Mouse (Mus musculus) heart, embryonic 14.5 days (tissue): Measurements from ENCODE around the gene Fndc11. TPM values are rescaled to one million over a fixed set of nuclear protein-coding genes. Genes with fewer than 3 reads are reported as not detected.

Experiments used
- ATAC-seq: fragments of 200-750 bp; cut with Nextera tagmentation; 2 replicates; pipeline ENCODE4 v1.8.0; 2017; ENCODE audit warnings: low read depth, moderate TSS enrichment; ENCODE audit not compliant: insufficient number of reproducible peaks, insufficient read depth, low FRiP score
- H3K27ac ChIP-seq, 2 experiments: fragments of 200-500 bp in 1 of 2; fragments of 300-500 bp in 1 of 2; sonication (generic) in 1 of 2; replicated peaks in 1 of 2; 2 replicates each; pipeline ENCODE4 v1.5.1; 2012 to 2014; ENCODE audit warnings: low read depth in 2 of 2, low read length in 2 of 2, control low read depth in 1 of 2, mild to moderate bottlenecking in 1 of 2, mixed read lengths in 1 of 2; ENCODE audit not compliant: control insufficient read depth in 1 of 2, insufficient read depth in 1 of 2
- H3K27me3 ChIP-seq: fragments of 300-500 bp; sonication (generic); 2 replicates; pipeline ENCODE4 v1.6.1; 2014; ENCODE audit warnings: mild to moderate bottlenecking, low read length, control low read depth; ENCODE audit not compliant: control insufficient read depth, insufficient read depth
- H3K36me3 ChIP-seq: fragments of 300-500 bp; sonication (generic); 2 replicates; pipeline ENCODE4 v1.6.1; 2014; ENCODE audit warnings: mild to moderate bottlenecking, control low read depth, low read length, mixed read lengths; ENCODE audit not compliant: control insufficient read depth, insufficient read depth
- H3K4me1 ChIP-seq, 2 experiments: fragments of 200-500 bp in 1 of 2; fragments of 300-500 bp in 1 of 2; sonication (generic) in 1 of 2; 2 replicates each; pipeline ENCODE4 v1.6.1; 2012 to 2014; ENCODE audit warnings: low read length in 2 of 2, control low read depth in 1 of 2, mixed read lengths in 1 of 2; ENCODE audit not compliant: control insufficient read depth in 2 of 2, insufficient read depth in 2 of 2
- H3K4me2 ChIP-seq: fragments of 300-500 bp; sonication (generic); 2 replicates; pipeline ENCODE4 v1.6.1; 2014; ENCODE audit warnings: mild to moderate bottlenecking, low read length
- H3K4me3 ChIP-seq, 2 experiments: fragments of 200-500 bp in 1 of 2; fragments of 300-500 bp in 1 of 2; sonication (generic) in 1 of 2; 2 replicates each; pipeline ENCODE4 v1.5.1; 2012 to 2014; ENCODE audit warnings: low read length in 2 of 2, mild to moderate bottlenecking in 2 of 2, control low read depth in 1 of 2, low read depth in 1 of 2, moderate library complexity in 1 of 2; ENCODE audit not compliant: control insufficient read depth in 1 of 2, insufficient read depth in 1 of 2
- H3K9ac ChIP-seq: fragments of 300-500 bp; sonication (generic); 2 replicates; pipeline ENCODE4 v1.6.1; 2014; ENCODE audit warnings: mild to moderate bottlenecking, low read length
- H3K9me3 ChIP-seq: fragments of 300-500 bp; sonication (generic); 2 replicates; pipeline ENCODE4 v1.6.1; 2016; ENCODE audit warnings: low read length, control low read depth; ENCODE audit not compliant: control insufficient read depth
- whole genome bisulfite sequencing: fragments of 180-500 bp; shearing (Covaris S2); extraction: QIAGEN DNeasy Blood & Tissue Kit; methylation state at CpG from one replicate; pipeline ENCODE4 v1.1.7; 2014; 5-methylcytosine and 5-hydroxymethylcytosine counted together
- polyA plus RNA-seq: library from polyadenylated mRNA; unstranded; fragments of >200 nt; fragmentation: Nextera tagmentation; extraction: Ambion mirVana; gene quantifications from 2 replicates; pipeline ENCODE4 v1.2.1, GENCODE M21; 2014

Fndc11 gene
- polyA plus RNA-seq, 1 experiment from 2014 or later: not detected

DNA sequence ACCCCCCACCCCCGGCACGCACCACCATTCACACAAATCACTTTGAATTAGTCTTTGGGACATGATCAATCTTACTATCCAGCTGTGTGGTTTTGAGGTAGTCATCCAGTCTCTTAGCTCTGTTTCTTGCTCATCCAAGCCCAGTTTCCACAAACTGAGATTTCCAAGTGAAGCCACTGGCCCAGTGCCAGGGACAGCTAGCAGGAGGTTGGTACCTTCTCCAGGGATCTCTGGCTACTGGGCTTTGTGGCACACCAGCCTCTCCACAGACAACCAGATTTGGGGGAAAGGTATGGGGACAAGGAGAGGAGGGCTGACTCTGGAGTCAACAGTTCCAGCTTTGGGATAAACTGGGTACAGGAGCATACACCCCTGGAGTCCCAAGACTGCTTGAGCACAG lies 548 bp downstream of the Fndc11 start:
- peak overlapping the region in 1 of 2 experiments; percentile 35; a peak in 2 of 4 replicates for H3K4me3 ChIP-seq
- WGBS: 64% methylated on average over 2 of the region's 2 CpGs

DNA sequence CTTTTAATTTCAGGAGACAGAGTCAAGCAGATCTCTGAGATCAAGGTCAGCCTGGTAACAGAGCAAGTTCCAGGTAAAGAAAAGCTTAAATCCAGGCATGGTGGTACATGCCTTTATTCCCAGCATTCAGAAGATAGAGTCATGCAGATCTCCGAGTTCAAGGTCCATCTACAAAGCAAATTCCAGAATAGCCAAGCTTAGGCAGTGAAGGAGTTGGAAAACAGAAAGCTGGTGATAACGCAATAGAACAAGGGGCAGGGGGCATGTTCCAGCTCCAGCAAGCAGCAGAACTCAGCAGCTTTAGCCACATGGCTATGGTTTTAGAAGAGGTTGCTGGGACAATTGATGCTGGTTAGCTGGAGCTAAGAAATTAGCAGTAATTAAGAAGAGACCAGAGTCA lies 5.2 kb downstream of the Fndc11 start:
- Histone ChIP-seq H3K36me3 (no peaks in the 10 kb centered on the region), H3K27ac (no peak overlapping the region), H3K27me3 (no peaks in the 10 kb centered on the region), H3K9ac (no peak overlapping the region), H3K4me3 (no peak overlapping the region), H3K4me1 (peaks cover 4 to 5% of the 10 kb centered on the region in 2 experiments; a peak in 2 of 4 replicates), H3K9me3 (no peaks in the 10 kb centered on the region), H3K4me2 (no peak overlapping the region)
- no peak for ATAC-seq
- WGBS: 72% methylated on average over 2 of the region's 2 CpGs

More for the DNA sequence above, 548 bp downstream of the Fndc11 start:
- 0 out of 2 replicates have a peak overlapping the region, but pooled peaks have one; percentile 28 for H3K9ac ChIP-seq
- no peak for ATAC-seq
- no peaks in the 10 kb centered on the region for H3K36me3 ChIP-seq
- H3K27ac ChIP-seq: 0 out of 4 replicates have a peak overlapping the region, but pooled peaks of 1 of the 2 experiments have one; percentile 1
- H3K27me3 ChIP-seq: peaks cover 4% of the 10 kb centered on the region; the same call in 1 of the 2 replicates
- peak overlapping the region; percentile 70 for H3K4me2 ChIP-seq
- H3K4me1 ChIP-seq: peaks cover 8 to 11% of the 10 kb centered on the region in 2 experiments; a peak in 3 of 4 replicates
- no peaks in the 10 kb centered on the region for H3K9me3 ChIP-seq

DNA sequence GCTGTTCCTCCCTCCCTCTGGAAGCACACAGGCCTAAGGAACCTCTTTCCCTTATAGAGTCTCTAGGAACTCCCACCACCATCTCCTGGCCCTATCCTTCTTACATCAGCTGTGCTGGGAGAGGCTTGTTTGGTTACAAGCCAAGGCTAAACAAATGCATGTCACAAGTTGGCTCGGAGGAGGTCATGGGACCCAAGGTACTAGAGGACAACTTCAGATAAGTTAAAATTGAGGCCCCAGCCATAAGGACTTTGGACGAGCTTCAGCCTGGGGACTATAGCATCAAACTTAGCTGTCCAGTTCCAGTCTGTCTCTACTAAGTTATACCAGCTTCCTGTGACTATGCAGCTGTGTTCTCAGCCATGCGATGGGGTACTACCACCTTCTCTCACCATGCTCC lies 7.3 kb downstream of the Fndc11 start:
- H3K27ac ChIP-seq: no peak overlapping the region
- ATAC-seq: no peak

DNA sequence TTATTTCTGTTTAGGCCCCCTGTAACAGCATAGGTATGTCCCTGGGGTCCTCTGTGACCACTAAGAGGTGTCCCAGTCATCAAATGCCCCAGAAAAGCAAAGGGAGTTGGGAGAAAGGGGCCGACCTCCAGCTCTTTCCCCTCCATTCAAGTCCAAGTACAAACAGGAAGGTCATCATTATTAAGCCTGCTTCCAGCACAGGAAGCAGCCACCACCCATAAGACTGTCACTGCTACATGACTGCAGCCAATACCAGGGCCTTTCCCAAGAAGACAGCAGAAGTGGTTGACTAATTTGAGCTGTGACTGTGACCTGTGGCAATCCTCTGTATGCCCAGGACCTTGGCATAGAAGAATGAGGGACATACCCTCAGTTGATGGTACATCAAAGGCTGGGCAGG lies 8.5 kb downstream of the Fndc11 start:
- Histone ChIP-seq H3K27me3 (no peaks in the 10 kb centered on the region), H3K9me3 (no peaks in the 10 kb centered on the region), H3K4me3 (no peak overlapping the region), H3K4me1 (no peaks in the 10 kb centered on the region), H3K27ac (no peak overlapping the region), H3K9ac (no peak overlapping the region), H3K36me3 (peaks cover 6% of the 10 kb centered on the region; the same call in 1 of the 2 replicates), H3K4me2 (no peak overlapping the region)
- no peak for ATAC-seq
- WGBS: 61% methylated on average over 1 of the region's 1 CpGs

More for the DNA sequence above, 7.3 kb downstream of the Fndc11 start:
- no peak overlapping the region for H3K4me2 ChIP-seq
- H3K36me3 ChIP-seq: no peaks in the 10 kb centered on the region
- H3K9ac ChIP-seq: no peak overlapping the region
- 74% methylated on average over 3 of the region's 3 CpGs for WGBS
- no peaks in the 10 kb centered on the region for H3K4me1 ChIP-seq
- no peaks in the 10 kb centered on the region for H3K27me3 ChIP-seq
- no peaks in the 10 kb centered on the region for H3K9me3 ChIP-seq
- no peak overlapping the region for H3K4me3 ChIP-seq

DNA sequence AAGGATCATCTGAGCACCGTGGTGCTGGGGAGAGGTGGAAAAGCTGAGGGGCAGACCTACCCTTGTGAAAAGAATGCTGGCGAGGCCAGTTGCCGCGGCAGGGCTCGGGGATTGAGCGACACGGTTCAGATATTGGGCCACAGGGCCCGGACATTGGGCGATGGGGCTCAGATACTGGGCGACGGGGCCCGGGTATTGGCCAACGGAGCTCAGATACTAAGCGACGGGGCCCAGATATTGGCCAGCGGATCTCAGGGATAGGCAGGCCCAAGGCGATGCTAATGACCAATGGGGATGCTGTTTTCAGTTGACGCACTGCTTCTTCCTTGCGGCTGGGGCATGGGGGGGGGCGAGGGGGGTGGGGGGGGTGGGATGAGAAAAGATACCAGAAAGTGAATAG lies 11.4 kb downstream of the Fndc11 start:
- no peak overlapping the region for H3K4me3 ChIP-seq
- 73% methylated on average over 20 of the region's 20 CpGs for WGBS
- peaks cover 14% of the 10 kb centered on the region; the same call in 1 of the 2 replicates for H3K36me3 ChIP-seq
- ATAC-seq: no peak
- no peaks in the 10 kb centered on the region for H3K9me3 ChIP-seq
- no peak overlapping the region for H3K27ac ChIP-seq
- no peaks in the 10 kb centered on the region for H3K4me1 ChIP-seq
- H3K27me3 ChIP-seq: no peaks in the 10 kb centered on the region
- H3K9ac ChIP-seq: no peak overlapping the region
- no peak overlapping the region for H3K4me2 ChIP-seq

DNA sequence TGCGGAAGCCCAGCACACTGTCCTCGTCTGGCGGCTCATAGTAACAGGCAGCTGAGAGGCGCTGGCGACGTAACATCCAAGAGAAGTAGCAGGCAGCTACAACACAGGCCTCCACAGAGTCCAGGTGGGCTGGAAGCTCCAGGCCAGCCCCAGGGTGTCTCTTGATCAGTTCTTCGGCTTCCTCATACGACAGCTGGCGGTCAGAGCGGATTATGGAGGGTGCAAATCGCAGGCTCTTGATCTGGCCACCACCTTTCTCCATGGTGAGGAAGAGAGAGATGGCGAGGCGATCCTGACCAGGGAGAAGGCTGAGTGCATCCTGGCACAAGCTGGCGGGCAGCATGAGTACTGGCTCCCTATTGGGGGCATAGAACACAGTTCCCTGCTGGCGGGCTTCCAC lies 13.6 kb downstream of the Fndc11 start:
- H3K4me3 ChIP-seq: no peak overlapping the region
- no peak overlapping the region for H3K27ac ChIP-seq
- H3K4me2 ChIP-seq: no peak overlapping the region
- H3K4me1 ChIP-seq: no peaks in the 10 kb centered on the region
- WGBS: 87% methylated on average over 15 of the region's 15 CpGs
- no peaks in the 10 kb centered on the region for H3K9me3 ChIP-seq
- H3K27me3 ChIP-seq: no peaks in the 10 kb centered on the region
- H3K9ac ChIP-seq: no peak overlapping the region
- no peak for ATAC-seq
- H3K36me3 ChIP-seq: peaks cover 23% of the 10 kb centered on the region; the same call in 1 of the 2 replicates

DNA sequence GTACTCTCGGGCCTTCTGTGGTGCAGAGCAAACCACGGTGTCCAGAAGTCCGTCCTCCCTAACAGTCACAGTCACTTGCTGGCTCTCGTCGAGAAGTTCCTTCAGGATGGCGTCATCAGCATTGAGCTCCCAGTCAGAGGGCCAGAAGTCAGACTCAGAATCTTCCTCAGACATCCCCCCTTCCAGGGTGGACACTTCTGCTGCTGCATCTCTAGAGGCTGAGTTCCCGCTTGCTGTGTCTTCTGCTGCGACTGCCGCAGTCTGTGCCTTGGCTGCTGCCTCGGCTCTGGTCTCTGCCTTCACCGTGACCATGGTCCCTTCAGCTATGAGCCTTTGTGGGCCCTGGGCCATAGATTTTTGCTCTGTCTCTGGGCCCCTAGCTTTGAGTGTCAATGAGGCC lies 14.9 kb downstream of the Fndc11 start:
- Histone ChIP-seq H3K9ac (no peak overlapping the region), H3K27ac (no peak overlapping the region), H3K27me3 (no peaks in the 10 kb centered on the region), H3K4me1 (no peaks in the 10 kb centered on the region), H3K4me3 (no peak overlapping the region), H3K36me3 (peaks cover 27% of the 10 kb centered on the region; the same call in 1 of the 2 replicates), H3K4me2 (no peak overlapping the region), H3K9me3 (no peaks in the 10 kb centered on the region)
- no peak for ATAC-seq
- WGBS: 87% methylated on average over 11 of the region's 11 CpGs
